Mouse (Mus musculus) small intestine, adult 2 months (tissue): ENCODE results near the gene Ipcef1.

Experiments
- CTCF ChIP-seq: fragments of 200-500 bp; IDR thresholded peaks from 2 replicates; pipeline ENCODE4 v1.5.1; 2012; ENCODE audit warnings: low read depth, mild to moderate bottlenecking, control low read depth, inconsistent platforms, low read length, moderate library complexity, mixed read lengths; ENCODE audit not compliant: insufficient replicate concordance, insufficient read length; ENCODE audit errors: extremely low read depth
- POLR2A ChIP-seq: fragments of 200-500 bp; IDR thresholded peaks from 2 replicates; pipeline ENCODE4 v1.6.1; 2012; ENCODE audit warnings: low read depth, mild to moderate bottlenecking, control low read depth, inconsistent platforms, low read length, moderate library complexity

DNA sequence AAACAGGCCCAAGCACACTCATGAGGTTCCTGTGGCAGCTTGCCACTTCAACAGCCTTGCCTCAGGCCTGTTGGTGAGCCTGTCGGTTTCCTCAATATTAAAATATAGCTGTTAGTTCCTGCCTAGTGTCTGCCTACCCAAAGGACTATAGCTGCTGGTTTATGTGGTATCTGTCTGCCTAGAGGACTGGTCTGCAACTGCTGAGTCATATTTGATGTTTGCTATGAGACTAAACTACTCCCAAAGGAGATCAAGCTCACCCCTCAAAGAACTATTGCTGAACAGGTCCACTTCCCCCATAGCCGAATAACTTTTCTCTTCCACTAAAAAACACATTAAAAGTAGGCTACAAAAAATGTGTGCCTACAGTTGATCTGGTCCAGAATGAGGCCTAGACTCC, 22.0 kb upstream of the Ipcef1 start:
- no peak for TF ChIP-seq POLR2A
- TF ChIP-seq CTCF = no peak
